In genomic region chr9:57951993-57952392, GRCm38 (mm10) we compare ENCODE assay signal across 15 mouse cellular contexts. TPM values are rescaled to one million over a fixed set of nuclear protein-coding genes. Genes with fewer than 3 reads are reported as not detected.
DNase-seq lines count a peak whose midpoint lies in the region; ATAC-seq and TF ChIP-seq lines count a peak whose summit lies in the region.
"Had no signal": no experiment of that assay in that cellular context is flagged by ENCODE, and none has a peak within 500 bp of the region (broad histone marks: within the 10 kb centered on the region; RNA-seq: fewer than 3 reads in every experiment).

No protein-coding gene starts in this region.

- H3K27me3 ChIP-seq in embryonic facial prominence, embryonic 15.5 days = peaks cover 7% of the 10 kb centered on the region; the same call in 1 of the 2 replicates
- H3K27me3 ChIP-seq in stomach, postnatal 0 days (ENCODE audit: control insufficient read depth, insufficient read depth, low read length) = no peaks in the 10 kb centered on the region

- no peak for ATAC-seq in embryonic facial prominence, embryonic 15.5 days (ENCODE audit: insufficient number of reproducible peaks, low FRiP score, low TSS enrichment, low read depth)
- no peak for ATAC-seq in stomach, postnatal 0 days (ENCODE audit: low FRiP score, low TSS enrichment)

- DNase-seq in gastrocnemius, adult 18-20 months (ENCODE audit: low spot score) = peak; percentile 39
- DNase-seq in gastrocnemius, adult 8-10 months (ENCODE audit: low spot score in 2 of 2) = no peak
- no peak for DNase-seq in layer of hippocampus, adult 2 months (ENCODE audit: low spot score in 2 of 2)
- no peak for DNase-seq in layer of hippocampus, adult 11-12 months (ENCODE audit: low spot score)
- DNase-seq in stomach, postnatal 0 days (ENCODE audit: low spot score) = no peak
- DNase-seq: cerebellum, adult 18-20 months; heart, postnatal 14 days; kidney, postnatal 4 days; lung, adult 2 months; lung, postnatal 36 days had no signal

- peak overlapping the region; percentile 90 for H3K27ac ChIP-seq in layer of hippocampus, adult 2 months
- peak overlapping the region; percentile 71 for H3K27ac ChIP-seq in brown adipose tissue, adult 24 weeks (replicated peaks; ENCODE audit: low read depth, low read length)
- H3K27ac ChIP-seq in embryonic facial prominence, embryonic 15.5 days (replicated peaks) = 0 out of 2 replicates have a peak overlapping the region, but pooled peaks have one; percentile 28
- H3K27ac ChIP-seq in stomach, postnatal 0 days (replicated peaks) = no peak overlapping the region

- H3K9ac ChIP-seq in embryonic facial prominence, embryonic 15.5 days = no peak overlapping the region
- no peak overlapping the region for H3K9ac ChIP-seq in stomach, postnatal 0 days (ENCODE audit: low read length)

- H3K4me1 ChIP-seq in brown adipose tissue, adult 24 weeks (ENCODE audit: control insufficient read depth, insufficient read depth, insufficient read length, low read length) = peaks cover 61% of the 10 kb centered on the region
- peaks cover 33% of the 10 kb centered on the region for H3K4me1 ChIP-seq in embryonic facial prominence, embryonic 15.5 days
- no peaks in the 10 kb centered on the region for H3K4me1 ChIP-seq in stomach, postnatal 0 days (replicated peaks; ENCODE audit: control insufficient read depth, insufficient read depth)

- TF ChIP-seq EP300 in stomach, postnatal 0 days (optimal IDR thresholded peaks at IDR 0.05) = no peak

- 27% methylated on average over 6 of the region's 6 CpGs for WGBS in embryonic facial prominence, embryonic 15.5 days
- WGBS in stomach, postnatal 0 days = 81% methylated on average over 6 of the region's 6 CpGs

- no peak for TF ChIP-seq CTCF in layer of hippocampus, adult 2 months (conservative IDR thresholded peaks at IDR 0.05)
- no peak for TF ChIP-seq CTCF in stomach, postnatal 0 days (IDR thresholded peaks at IDR 0.05; ENCODE audit: low read depth)

- no peaks in the 10 kb centered on the region for H3K9me3 ChIP-seq in embryonic facial prominence, embryonic 15.5 days (replicated peaks)
- no peaks in the 10 kb centered on the region for H3K9me3 ChIP-seq in stomach, postnatal 0 days (ENCODE audit: control insufficient read depth, low read length)

- H3K4me3 ChIP-seq in layer of hippocampus, adult 2 months = no peak overlapping the region; the same call in 1 of the 2 replicates
- H3K4me3 ChIP-seq in brown adipose tissue, adult 24 weeks (ENCODE audit: insufficient read depth, low read depth, low read length) = no peak overlapping the region; the same call in 1 of the 2 replicates
- H3K4me3 ChIP-seq in embryonic facial prominence, embryonic 15.5 days (replicated peaks) = no peak overlapping the region
- no peak overlapping the region for H3K4me3 ChIP-seq in stomach, postnatal 0 days (ENCODE audit: low read depth, low read length)

- H3K4me2 ChIP-seq in embryonic facial prominence, embryonic 15.5 days (replicated peaks) = no peak overlapping the region
- no peak overlapping the region for H3K4me2 ChIP-seq in stomach, postnatal 0 days (replicated peaks; ENCODE audit: low read depth)
- H3K4me2 ChIP-seq: liver, embryonic 11.5 days had no signal

- H3K36me3 ChIP-seq in embryonic facial prominence, embryonic 15.5 days = no peaks in the 10 kb centered on the region
- H3K36me3 ChIP-seq in stomach, postnatal 0 days (ENCODE audit: control insufficient read depth, insufficient read depth, low read length) = no peaks in the 10 kb centered on the region

RNA-seq across cellular contexts. Expression of gene Sema7a, which starts 12.1 kb away (rescaled TPM):
- 10 to 100 TPM; 10.6 to 13.0 TPM for total RNA-seq in gastrocnemius, adult 18-20 months (2021)
- total RNA-seq in gastrocnemius, adult 8-10 months (2022) = 10 to 100 TPM in 1 of 4 experiments, 1 to 10 TPM in 3; 5.9 to 11.0 (median 7.8) TPM
- total RNA-seq in layer of hippocampus, adult 2 months (2021) = 100 to 1,000 TPM in 1 of 2 experiments, 10 to 100 TPM in 1; 94.4 to 102 TPM
- polyA plus RNA-seq in brown adipose tissue, adult 24 weeks (2012; ENCODE audit: insufficient read depth, insufficient read length, missing spikeins) = 2.8 and 6.0 TPM in 2 replicates
- 0.65 and 0.93 TPM in 2 replicates for polyA plus RNA-seq in embryonic facial prominence, embryonic 15.5 days (2015; fragmentation: Nextera tagmentation; extraction: Ambion mirVana)
- 0.68 and 1.0 TPM in 2 replicates for polyA plus RNA-seq in stomach, postnatal 0 days (2015; fragmentation: Nextera tagmentation; extraction: Ambion mirVana)

RNA-seq across cellular contexts. Expression of gene Ubl7, which starts 41.2 kb away (rescaled TPM):
- 10 to 100 TPM; 87.4 to 95.1 TPM for total RNA-seq in gastrocnemius, adult 18-20 months (2021)
- total RNA-seq in gastrocnemius, adult 8-10 months (2022) = 10 to 100 TPM; 85.4 to 92.1 (median 90.3) TPM
- 10 to 100 TPM; 98.5 to 98.7 TPM for total RNA-seq in layer of hippocampus, adult 2 months (2021)
- polyA plus RNA-seq in brown adipose tissue, adult 24 weeks (2012; ENCODE audit: insufficient read depth, insufficient read length, missing spikeins) = 67.3 and 71.9 TPM in 2 replicates
- polyA plus RNA-seq in embryonic facial prominence, embryonic 15.5 days (2015; fragmentation: Nextera tagmentation; extraction: Ambion mirVana) = 108 and 117 TPM in 2 replicates
- polyA plus RNA-seq in stomach, postnatal 0 days (2015; fragmentation: Nextera tagmentation; extraction: Ambion mirVana) = 93.1 and 94.6 TPM in 2 replicates

RNA-seq across cellular contexts. Expression of gene Cyp11a1, which starts 54.2 kb away (rescaled TPM):
- under 1 TPM; 0.24 to 0.34 TPM for total RNA-seq in gastrocnemius, adult 18-20 months (2021)
- total RNA-seq in gastrocnemius, adult 8-10 months (2022) = 1 to 10 TPM in 1 of 4 experiments, under 1 TPM in 1, not detected in 2; 0.27 to 1.3 TPM
- total RNA-seq in layer of hippocampus, adult 2 months (2021) = 1 to 10 TPM in 1 of 2 experiments, under 1 TPM in 1; 0.79 to 1.7 TPM
- polyA plus RNA-seq in brown adipose tissue, adult 24 weeks (2012; ENCODE audit: insufficient read depth, insufficient read length, missing spikeins) = not detected in 2 replicates
- 9.8 and 9.9 TPM in 2 replicates for polyA plus RNA-seq in embryonic facial prominence, embryonic 15.5 days (2015; fragmentation: Nextera tagmentation; extraction: Ambion mirVana)
- polyA plus RNA-seq in stomach, postnatal 0 days (2015; fragmentation: Nextera tagmentation; extraction: Ambion mirVana) = 0.98 and 1.0 TPM in 2 replicates
- total RNA-seq: common myeloid progenitor, adult 5-6 weeks had no signal
- polyA plus RNA-seq: forebrain, embryonic 11.5 days; liver, embryonic 11.5 days had no signal

Comparison
In these comparisons a context has a peak if more than half of its experiments do, and no peak if none do; other contexts are left out.
1. RNA of gene Sema7a, which starts 12.1 kb away (total RNA-seq): 94.4 to 102 TPM in layer of hippocampus, adult 2 months; 10.6 to 13.0 TPM in gastrocnemius, adult 18-20 months and 5.9 to 11.0 TPM in gastrocnemius, adult 8-10 months; every median in the first group is over 4 times any median in the second.